Mouse (Mus musculus) right cerebral cortex, adult 2 months (tissue): Measurements from ENCODE around the gene Gm20388.

Experiments
- DNase-seq, 2 experiments: peaks; one replicate each; pipeline ENCODE4 v3.0.0; 2021 to 2022; ENCODE audit warnings: low spot score in 2 of 2

Gm20388 gene

GRCm38 (mm10) chr8:121382583-121383241 is 1472.1 kb downstream of the Gm20388 start:
- peak in 1 of 2 experiments; percentile 44 for DNase-seq

GRCm38 (mm10) chr8:121385540-121385939 is 1474.9 kb downstream of the Gm20388 start:
- DNase-seq, result no peak

- DNase-seq, result no peak
Measured at GRCm38 (mm10) chr8:121390608-121391007, 1480.0 kb downstream of the Gm20388 start.

- no peak for DNase-seq
Measured at GRCm38 (mm10) chr8:121391254-121391653, 1480.6 kb downstream of the Gm20388 start.

- DNase-seq, result no peak
Measured at GRCm38 (mm10) chr8:121391771-121392170, 1481.1 kb downstream of the Gm20388 start.

GRCm38 (mm10) chr8:121392482-121392881 is 1481.8 kb downstream of the Gm20388 start:
- no peak for DNase-seq

GRCm38 (mm10) chr8:121393111-121393510 is 1482.5 kb downstream of the Gm20388 start:
- peak in 1 of 2 experiments; percentile 45 for DNase-seq

- no peak for DNase-seq
Measured at GRCm38 (mm10) chr8:121394686-121395085, 1484.0 kb downstream of the Gm20388 start.

- no peak for DNase-seq
Measured at GRCm38 (mm10) chr8:121395316-121395715, 1484.7 kb downstream of the Gm20388 start.

- DNase-seq, result no peak
Measured at GRCm38 (mm10) chr8:121396151-121396550, 1485.5 kb downstream of the Gm20388 start.

- no peak for DNase-seq
Measured at GRCm38 (mm10) chr8:121397201-121397698, 1486.6 kb downstream of the Gm20388 start.

GRCm38 (mm10) chr8:121398081-121398480 is 1487.4 kb downstream of the Gm20388 start:
- no peak for DNase-seq

GRCm38 (mm10) chr8:121398724-121399123 is 1488.1 kb downstream of the Gm20388 start:
- no peak for DNase-seq

- DNase-seq, result no peak
Measured at GRCm38 (mm10) chr8:121399173-121399572, 1488.5 kb downstream of the Gm20388 start.

GRCm38 (mm10) chr8:121400581-121400980 is 1489.9 kb downstream of the Gm20388 start:
- no peak for DNase-seq

GRCm38 (mm10) chr8:121403821-121404220 is 1493.2 kb downstream of the Gm20388 start:
- no peak for DNase-seq

- no peak for DNase-seq
Measured at GRCm38 (mm10) chr8:121418081-121418480, 1507.4 kb downstream of the Gm20388 start.

- no peak for DNase-seq
Measured at GRCm38 (mm10) chr8:121419551-121419950, 1508.9 kb downstream of the Gm20388 start.

- no peak for DNase-seq
Measured at GRCm38 (mm10) chr8:121421009-121421408, 1510.4 kb downstream of the Gm20388 start.

GRCm38 (mm10) chr8:121424080-121424479 is 1513.4 kb downstream of the Gm20388 start:
- DNase-seq, result no peak

GRCm38 (mm10) chr8:121424600-121424999 is 1514.0 kb downstream of the Gm20388 start:
- DNase-seq, result no peak

- no peak for DNase-seq
Measured at GRCm38 (mm10) chr8:121431499-121431898, 1520.9 kb downstream of the Gm20388 start.

- no peak for DNase-seq
Measured at GRCm38 (mm10) chr8:121433466-121433865, 1522.8 kb downstream of the Gm20388 start.

GRCm38 (mm10) chr8:121436656-121437055 is 1526.0 kb downstream of the Gm20388 start:
- no peak for DNase-seq
